Mouse (Mus musculus) CH12.LX (cell line): Measurements from ENCODE around the gene Rilpl1. TPM values are rescaled to one million over a fixed set of nuclear protein-coding genes. Genes with fewer than 3 reads are reported as not detected.

Experiments used
- DNase-seq: peaks from one replicate; pipeline ENCODE4 v3.0.0-alpha.2; 2013; ENCODE audit errors: extremely low read depth
- H3K27ac ChIP-seq: 2 replicates; pipeline ENCODE4 v1.5.1; 2012; ENCODE audit warnings: low read depth, mild to moderate bottlenecking, control low read depth, moderate library complexity; ENCODE audit not compliant: insufficient read depth
- H3K27me3 ChIP-seq: replicated peaks from 2 replicates; pipeline ENCODE3; 2012; ENCODE audit warnings: inconsistent platforms
- H3K36me3 ChIP-seq, 2 experiments: replicated peaks in 1 of 2; 2 replicates each; pipeline versions ENCODE3 to v1.6.1; 2012; ENCODE audit warnings: inconsistent platforms in 1 of 2, low read length in 1 of 2, mild to moderate bottlenecking in 1 of 2, mixed read lengths in 1 of 2, moderate library complexity in 1 of 2; ENCODE audit not compliant: control insufficient read depth in 1 of 2, insufficient read depth in 1 of 2
- H3K4me1 ChIP-seq, 2 experiments: 2 replicates each; pipeline ENCODE4 v1.6.1; 2012; ENCODE audit warnings: inconsistent platforms in 1 of 2, moderate library complexity in 1 of 2; ENCODE audit not compliant: insufficient read depth in 2 of 2, control insufficient read depth in 1 of 2
- H3K4me2 ChIP-seq: 2 replicates; pipeline ENCODE4 v1.6.1; 2012; ENCODE audit warnings: low read depth, mild to moderate bottlenecking, control low read depth; ENCODE audit not compliant: poor library complexity, insufficient read depth, severe bottlenecking
- H3K4me3 ChIP-seq, 3 experiments: fragments of 150-350 bp in 1 of 3; sonication (generic) in 1 of 3; replicated peaks in 1 of 3; 2 replicates each; pipeline versions ENCODE3 to v1.5.1; 2011 to 2012; ENCODE audit warnings: low read depth in 2 of 3, low read length in 2 of 3, mild to moderate bottlenecking in 2 of 3, moderate library complexity in 2 of 3, control low read depth in 1 of 3, improper control_type of control experiment in 1 of 3, inconsistent platforms in 1 of 3, mixed read lengths in 1 of 3; ENCODE audit not compliant: poor library complexity in 1 of 3
- H3K79me2 ChIP-seq: replicated peaks from 2 replicates; pipeline ENCODE4 v1.6.1; 2012; ENCODE audit warnings: mild to moderate bottlenecking, moderate library complexity; ENCODE audit not compliant: control insufficient read depth, poor library complexity, insufficient read depth, severe bottlenecking; ENCODE audit errors: extremely low read depth
- H3K9ac ChIP-seq: 2 replicates; pipeline ENCODE4 v1.6.1; 2012; ENCODE audit warnings: low read depth, mild to moderate bottlenecking, control low read depth, moderate library complexity; ENCODE audit not compliant: insufficient read depth
- H3K9me3 ChIP-seq: replicated peaks from 2 replicates; pipeline ENCODE3; 2012; ENCODE audit warnings: low read length, inconsistent platforms, mixed read lengths
- BHLHE40 ChIP-seq: IDR thresholded peaks from 2 replicates; pipeline ENCODE4 v1.6.1; 2011; ENCODE audit warnings: mild to moderate bottlenecking, low read depth, low read length, improper control_type of control experiment
- CHD1 ChIP-seq: IDR thresholded peaks from 2 replicates; pipeline ENCODE4 v1.6.1; 2012; ENCODE audit warnings: low read depth, low read length, improper control_type of control experiment, inconsistent platforms
- CHD2 ChIP-seq: IDR thresholded peaks from 2 replicates; pipeline ENCODE4 v1.6.1; 2011; ENCODE audit warnings: low read length, improper control_type of control experiment
- E2F4 ChIP-seq: IDR thresholded peaks from 2 replicates; pipeline ENCODE4 v1.6.1; 2011; ENCODE audit warnings: low read depth, low read length, improper control_type of control experiment; ENCODE audit not compliant: insufficient replicate concordance
- ELF1 ChIP-seq: IDR thresholded peaks from 2 replicates; pipeline ENCODE4 v1.6.1; 2014; ENCODE audit warnings: low read depth, mild to moderate bottlenecking, inconsistent platforms, low read length, improper control_type of control experiment
- EP300 ChIP-seq: IDR thresholded peaks from 2 replicates; pipeline ENCODE4 v1.6.1; 2011; ENCODE audit warnings: low read length, improper control_type of control experiment
- ETS1 ChIP-seq: conservative IDR thresholded peaks from 2 replicates; pipeline ENCODE4 v1.6.1; 2012; ENCODE audit warnings: low read depth, mild to moderate bottlenecking, inconsistent platforms, low read length, improper control_type of control experiment, moderate library complexity
- HCFC1 ChIP-seq: IDR thresholded peaks from 2 replicates; pipeline ENCODE4 v1.6.1; 2012; ENCODE audit warnings: low read depth, mild to moderate bottlenecking, inconsistent platforms, low read length, improper control_type of control experiment
- IRF4 ChIP-seq: IDR thresholded peaks from 2 replicates; pipeline ENCODE4 v1.6.1; 2014; ENCODE audit warnings: low read depth, mild to moderate bottlenecking, inconsistent platforms, low read length, improper control_type of control experiment
- JUN ChIP-seq: IDR thresholded peaks from 2 replicates; pipeline ENCODE4 v1.6.1; 2011; ENCODE audit warnings: low read depth, mild to moderate bottlenecking, low read length, improper control_type of control experiment, moderate library complexity; ENCODE audit not compliant: insufficient read depth
- MAZ ChIP-seq: IDR thresholded peaks from 2 replicates; pipeline ENCODE4 v1.6.1; 2012; ENCODE audit warnings: low read depth, mild to moderate bottlenecking, inconsistent platforms, low read length, improper control_type of control experiment, moderate library complexity
- MYC ChIP-seq: IDR thresholded peaks from 2 replicates; pipeline ENCODE4 v1.6.1; 2011; ENCODE audit warnings: low read depth, mild to moderate bottlenecking, improper control_type of control experiment, low read length
- NELFE ChIP-seq: IDR thresholded peaks from 2 replicates; pipeline ENCODE4 v1.6.1; 2011; ENCODE audit warnings: low read depth, low read length, improper control_type of control experiment
- POLR2A ChIP-seq: IDR thresholded peaks from 2 replicates; pipeline ENCODE4 v1.6.1; 2011; ENCODE audit warnings: low read depth, mild to moderate bottlenecking, improper control_type of control experiment, low read length
- POLR2AphosphoS2 ChIP-seq: IDR thresholded peaks from 2 replicates; pipeline ENCODE4 v1.6.1; 2011; ENCODE audit warnings: low read depth, low read length, improper control_type of control experiment
- TBP ChIP-seq: conservative IDR thresholded peaks from 2 replicates; pipeline ENCODE4 v1.6.1; 2011; ENCODE audit warnings: low read depth, low read length, improper control_type of control experiment
- TCF12 ChIP-seq: IDR thresholded peaks from 2 replicates; pipeline ENCODE4 v1.6.1; 2014; ENCODE audit warnings: low read depth, mild to moderate bottlenecking, inconsistent platforms, low read length, improper control_type of control experiment
- UBTF ChIP-seq: IDR thresholded peaks from 2 replicates; pipeline ENCODE4 v1.6.1; 2012; ENCODE audit warnings: low read depth, mild to moderate bottlenecking, inconsistent platforms, low read length, improper control_type of control experiment, moderate library complexity
- ZC3H11A ChIP-seq: IDR thresholded peaks from 2 replicates; pipeline ENCODE4 v1.6.1; 2012; ENCODE audit warnings: low read depth, mild to moderate bottlenecking, inconsistent platforms, low read length, improper control_type of control experiment
- ZKSCAN1 ChIP-seq: IDR thresholded peaks from 2 replicates; pipeline ENCODE4 v1.6.1; 2012; ENCODE audit warnings: low read depth, inconsistent platforms, low read length, improper control_type of control experiment, borderline replicate concordance
- ZMIZ1 ChIP-seq: IDR thresholded peaks from 2 replicates; pipeline ENCODE4 v1.6.1; 2012; ENCODE audit warnings: low read depth, mild to moderate bottlenecking, inconsistent platforms, low read length, improper control_type of control experiment
- dilution Hi-C: fragments of 300-500 bp; cut with MboI; formaldehyde crosslinking; loops from 2 replicates; pipeline ENCODE4 v1.14.3; 2020; ENCODE audit warnings: low sequenced_read_pairs; ENCODE audit not compliant: extremely low pct_unique_long_range_greater_than_20kb, extremely low pct_ligation_motif_present
- in situ Hi-C: fragments of 300-500 bp; cut with MboI; formaldehyde crosslinking; loops from 3 replicates; pipeline ENCODE4 v1.14.3; 2019; ENCODE audit warnings: low sequenced_read_pairs, low pct_ligation_motif_present, low pct_unique_long_range_greater_than_20kb, mixed read lengths
- polyA plus RNA-seq: library from polyadenylated mRNA; unstranded; fragments of >175 nt; gene quantifications from 2 replicates; pipeline ENCODE4 v1.2.1, GENCODE M21; 2012; ENCODE audit warnings: low read depth; ENCODE audit not compliant: insufficient read length
- total RNA-seq, 2 experiments: library from RNA; depleted of rRNA; stranded (reverse); fragments of 300-350 nt in 1 of 2; fragments of >200 nt in 1 of 2; gene quantifications; 2 replicates each; pipeline ENCODE4 v1.2.3; 2012 to 2014

The Rilpl1 gene
- total and polyA plus RNA-seq, 3 experiments: 3.1 to 5.7 (median 5.4) TPM

- no peak; the same call in 1 of the 2 replicates for TF ChIP-seq IRF4
- no peak for TF ChIP-seq TCF12
- TF ChIP-seq E2F4: no peak
- no peak for TF ChIP-seq HCFC1
- TF ChIP-seq MYC: no peak
- TF ChIP-seq NELFE: no peak
- TF ChIP-seq ZC3H11A: peak; percentile 61
- no peak for TF ChIP-seq ZMIZ1
- TF ChIP-seq JUN: no peak
- no peak for TF ChIP-seq UBTF
- TF ChIP-seq ELF1: peak; percentile 9; the same call in 1 of the 2 replicates
- no peak for TF ChIP-seq ZKSCAN1
- peak; percentile 72 for TF ChIP-seq TBP
- TF ChIP-seq CHD1: no peak
- TF ChIP-seq, all 38 proteins: peak for 8
Observed at GRCm38 (mm10) chr5:124538813-124539792, 7.9 kb upstream of the Rilpl1 start (continued).

- H3K27ac ChIP-seq: peak overlapping the region; percentile 34
- TF ChIP-seq ETS1: peak; percentile 42
- TF ChIP-seq MAZ: no peak; the same call in 1 of the 2 replicates
- no peak for TF ChIP-seq NELFE
- TF ChIP-seq MYC: no peak
- TF ChIP-seq E2F4: no peak
- TF ChIP-seq IRF4: no peak
- no peak for TF ChIP-seq POLR2AphosphoS2
- TF ChIP-seq ZC3H11A: no peak
- TF ChIP-seq ZKSCAN1: no peak
- peak; percentile 68; the same call in 1 of the 2 replicates for TF ChIP-seq EP300
- TF ChIP-seq TBP: no peak
- peak; percentile 68 for TF ChIP-seq TCF12
- no peak for TF ChIP-seq BHLHE40
- TF ChIP-seq POLR2A: peak; percentile 49
- no peak for TF ChIP-seq CHD2
- TF ChIP-seq, all 38 proteins: peak for 4
- in situ Hi-C loops (no loop called here), dilution Hi-C loops (no loop called here)
- no peaks in the 10 kb centered on the region for H3K9me3 ChIP-seq
- peak overlapping the region; percentile 40 to 53 (median 48) for H3K4me3 ChIP-seq
- peak overlapping the region; percentile 94 for H3K4me2 ChIP-seq
- H3K36me3 ChIP-seq: no peaks in the 10 kb centered on the region
- peaks cover 9% of the 10 kb centered on the region for H3K79me2 ChIP-seq
- DNase-seq: peak; percentile 75
- peaks cover 3 to 26% of the 10 kb centered on the region in 2 experiments; a peak in 3 of 4 replicates for H3K4me1 ChIP-seq
- H3K9ac ChIP-seq: peak overlapping the region; percentile 46
- peaks cover 3% of the 10 kb centered on the region for H3K27me3 ChIP-seq
Observed at GRCm38 (mm10) chr5:124536776-124537175, 5.6 kb upstream of the Rilpl1 start.
